Mouse (Mus musculus) kidney, embryonic 14.5 days (tissue): ENCODE results near the gene Lzts2. TPM values are rescaled to one million over a fixed set of nuclear protein-coding genes. Genes with fewer than 3 reads are reported as not detected.

Source experiments
- ATAC-seq: fragments of 200-750 bp; cut with Nextera tagmentation; 2 replicates; pipeline ENCODE4 v1.8.0; 2017; ENCODE audit warnings: moderate number of reproducible peaks, mild to moderate bottlenecking, moderate TSS enrichment, moderate library complexity; ENCODE audit not compliant: low FRiP score, low TSS enrichment
- H3K27ac ChIP-seq: fragments of 300-500 bp; sonication (generic); 2 replicates; pipeline ENCODE4 v1.5.1; 2014; ENCODE audit warnings: low read depth, mild to moderate bottlenecking, low read length, moderate library complexity, mixed read lengths
- H3K27me3 ChIP-seq: fragments of 300-500 bp; sonication (generic); 2 replicates; pipeline ENCODE4 v1.6.1; 2014; ENCODE audit warnings: mild to moderate bottlenecking, low read length; ENCODE audit not compliant: control insufficient read depth, insufficient read depth
- H3K36me3 ChIP-seq: fragments of 300-500 bp; sonication (generic); 2 replicates; pipeline ENCODE4 v1.6.1; 2014; ENCODE audit warnings: low read length, mixed read lengths; ENCODE audit not compliant: control insufficient read depth, insufficient read depth
- H3K4me1 ChIP-seq: fragments of 300-500 bp; sonication (generic); 2 replicates; pipeline ENCODE4 v1.6.1; 2014; ENCODE audit warnings: low read length, mixed read lengths; ENCODE audit not compliant: control insufficient read depth, insufficient read depth
- H3K4me2 ChIP-seq: fragments of 300-500 bp; sonication (generic); replicated peaks from 2 replicates; pipeline ENCODE4 v1.6.1; 2014; ENCODE audit warnings: low read depth, mild to moderate bottlenecking, low read length
- H3K4me3 ChIP-seq: fragments of 300-500 bp; sonication (generic); 2 replicates; pipeline ENCODE4 v1.5.1; 2014; ENCODE audit warnings: mild to moderate bottlenecking, low read length
- H3K9ac ChIP-seq: fragments of 300-500 bp; sonication (generic); 2 replicates; pipeline ENCODE4 v1.6.1; 2014; ENCODE audit warnings: low read depth, mild to moderate bottlenecking, low read length, moderate library complexity
- H3K9me3 ChIP-seq: fragments of 300-500 bp; sonication (generic); 2 replicates; pipeline ENCODE4 v1.6.1; 2016; ENCODE audit warnings: low read length; ENCODE audit not compliant: control insufficient read depth
- WGBS: fragments of 180-500 bp; shearing (Covaris S2); extraction: QIAGEN DNeasy Blood & Tissue Kit; methylation state at CpG from one replicate; pipeline ENCODE4 v1.1.7; 2014; 5-methylcytosine and 5-hydroxymethylcytosine counted together
- polyA plus RNA-seq: library from polyadenylated mRNA; unstranded; fragments of >200 nt; fragmentation: Nextera tagmentation; extraction: Ambion mirVana; gene quantifications from 2 replicates; pipeline ENCODE4 v1.2.1, GENCODE M21; 2014

The Lzts2 gene
- polyA plus RNA-seq, 1 experiment from 2014 or later = 68.2 TPM

DNA sequence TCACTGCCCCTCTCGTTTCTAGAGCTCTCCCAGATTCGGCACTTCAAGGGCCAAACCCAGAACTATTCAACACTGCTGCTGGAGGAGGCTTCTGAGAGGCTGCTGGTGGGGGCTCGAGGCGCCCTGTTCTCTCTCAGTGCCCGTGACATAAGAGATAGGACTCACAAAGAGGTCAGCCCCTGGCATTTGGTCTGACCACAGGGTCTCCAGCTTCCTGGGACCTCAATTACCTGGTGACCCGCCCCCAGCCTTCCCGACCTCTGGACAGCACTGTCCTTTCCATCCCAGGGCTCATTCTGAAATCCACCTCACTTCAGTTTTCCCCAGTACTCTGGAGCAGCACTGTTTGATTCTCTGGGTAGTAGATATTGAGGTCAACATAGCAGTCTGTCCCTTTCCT, 21.5 kb upstream of the Lzts2 start:
- peaks cover 37% of the 10 kb centered on the region for H3K4me1 ChIP-seq
- no peaks in the 10 kb centered on the region for H3K9me3 ChIP-seq
- ATAC-seq = no peak
- no peak overlapping the region for H3K9ac ChIP-seq
- H3K4me3 ChIP-seq = no peak overlapping the region
- H3K27me3 ChIP-seq = no peaks in the 10 kb centered on the region
- H3K27ac ChIP-seq = no peak overlapping the region
- no peak overlapping the region for H3K4me2 ChIP-seq
- H3K36me3 ChIP-seq = peaks cover 13% of the 10 kb centered on the region; the same call in 1 of the 2 replicates
- 54% methylated on average over 7 of the region's 7 CpGs for WGBS

DNA sequence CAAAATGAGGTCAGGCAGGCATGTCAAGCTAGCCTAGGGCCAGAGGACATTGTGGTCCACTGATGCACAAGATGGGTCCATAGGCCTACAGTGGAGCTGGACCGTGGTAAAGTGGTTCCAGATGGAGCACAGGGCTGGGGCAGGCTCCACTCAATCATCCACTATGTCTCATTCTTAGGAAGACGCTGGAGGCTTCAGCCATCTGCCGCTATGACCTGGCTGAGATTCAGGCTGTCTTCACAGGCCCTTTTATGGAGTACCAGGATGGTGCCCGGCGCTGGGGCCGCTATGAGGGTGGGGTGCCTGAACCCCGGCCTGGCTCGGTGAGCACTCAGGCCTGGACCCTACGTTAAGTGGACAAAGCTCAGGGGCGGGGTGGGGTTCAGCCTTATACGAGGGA, 16.4 kb upstream of the Lzts2 start:
- H3K27me3 ChIP-seq = no peaks in the 10 kb centered on the region
- no peak overlapping the region for H3K27ac ChIP-seq

DNA sequence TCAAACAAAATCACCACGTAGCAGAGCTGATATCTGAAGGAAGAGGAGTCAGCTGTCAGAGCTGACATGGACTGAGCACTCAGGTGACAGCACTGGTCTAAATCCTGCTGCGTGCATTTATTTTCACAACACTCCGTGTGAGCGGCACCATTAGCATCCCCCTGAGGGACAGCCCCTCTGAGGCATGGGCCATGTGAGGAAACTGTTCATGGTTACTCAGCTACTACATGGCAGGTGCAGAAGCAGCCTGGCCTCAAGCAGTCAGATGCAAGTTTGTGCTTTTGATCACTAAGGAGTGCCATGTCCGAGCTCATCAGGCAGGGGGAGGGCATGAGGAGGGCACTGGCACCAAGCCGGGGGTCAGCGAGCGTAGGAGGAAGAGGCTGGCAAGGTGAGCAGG, 14.6 kb upstream of the Lzts2 start:
- 84% methylated on average over 8 of the region's 8 CpGs for WGBS
- Histone ChIP-seq H3K27me3 (no peaks in the 10 kb centered on the region), H3K9me3 (no peaks in the 10 kb centered on the region), H3K4me3 (no peak overlapping the region), H3K4me1 (no peaks in the 10 kb centered on the region), H3K4me2 (no peak overlapping the region), H3K9ac (no peak overlapping the region), H3K27ac (no peak overlapping the region), H3K36me3 (peaks cover 51% of the 10 kb centered on the region)
- ATAC-seq = no peak

More for the DNA sequence above, 16.4 kb upstream of the Lzts2 start:
- Histone ChIP-seq H3K4me3 (no peak overlapping the region), H3K9ac (no peak overlapping the region), H3K36me3 (peaks cover 34% of the 10 kb centered on the region; the same call in 1 of the 2 replicates), H3K4me2 (no peak overlapping the region), H3K4me1 (no peaks in the 10 kb centered on the region), H3K9me3 (no peaks in the 10 kb centered on the region)
- no peak for ATAC-seq
- 90% methylated on average over 11 of the region's 11 CpGs for WGBS

DNA sequence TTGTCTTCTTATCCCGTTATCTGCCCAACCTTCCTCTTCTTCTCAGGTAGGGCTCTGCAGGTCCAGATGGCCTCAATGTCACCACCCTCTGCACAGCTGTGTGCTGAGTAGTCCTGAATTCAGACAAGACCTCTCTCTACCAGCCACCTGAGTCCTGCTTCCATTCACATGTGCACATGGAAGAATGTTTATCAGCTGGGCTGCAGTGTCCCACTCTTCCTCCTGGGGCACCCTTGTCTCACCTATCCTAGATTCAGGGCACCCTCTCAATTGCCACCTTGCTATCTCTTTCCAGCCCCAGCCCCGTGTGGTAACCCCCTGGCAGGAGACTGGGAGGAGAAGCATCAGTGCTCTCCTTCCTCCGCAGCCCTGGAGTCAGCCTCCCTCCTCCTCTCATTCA, 11.9 kb upstream of the Lzts2 start:
- Histone ChIP-seq H3K9ac (no peak overlapping the region), H3K4me2 (no peak overlapping the region), H3K27me3 (no peaks in the 10 kb centered on the region), H3K9me3 (no peaks in the 10 kb centered on the region), H3K27ac (no peak overlapping the region), H3K36me3 (peaks cover 52% of the 10 kb centered on the region), H3K4me3 (no peak overlapping the region), H3K4me1 (peaks cover 14% of the 10 kb centered on the region)
- WGBS = 71% methylated on average over 3 of the region's 3 CpGs
- no peak for ATAC-seq

DNA sequence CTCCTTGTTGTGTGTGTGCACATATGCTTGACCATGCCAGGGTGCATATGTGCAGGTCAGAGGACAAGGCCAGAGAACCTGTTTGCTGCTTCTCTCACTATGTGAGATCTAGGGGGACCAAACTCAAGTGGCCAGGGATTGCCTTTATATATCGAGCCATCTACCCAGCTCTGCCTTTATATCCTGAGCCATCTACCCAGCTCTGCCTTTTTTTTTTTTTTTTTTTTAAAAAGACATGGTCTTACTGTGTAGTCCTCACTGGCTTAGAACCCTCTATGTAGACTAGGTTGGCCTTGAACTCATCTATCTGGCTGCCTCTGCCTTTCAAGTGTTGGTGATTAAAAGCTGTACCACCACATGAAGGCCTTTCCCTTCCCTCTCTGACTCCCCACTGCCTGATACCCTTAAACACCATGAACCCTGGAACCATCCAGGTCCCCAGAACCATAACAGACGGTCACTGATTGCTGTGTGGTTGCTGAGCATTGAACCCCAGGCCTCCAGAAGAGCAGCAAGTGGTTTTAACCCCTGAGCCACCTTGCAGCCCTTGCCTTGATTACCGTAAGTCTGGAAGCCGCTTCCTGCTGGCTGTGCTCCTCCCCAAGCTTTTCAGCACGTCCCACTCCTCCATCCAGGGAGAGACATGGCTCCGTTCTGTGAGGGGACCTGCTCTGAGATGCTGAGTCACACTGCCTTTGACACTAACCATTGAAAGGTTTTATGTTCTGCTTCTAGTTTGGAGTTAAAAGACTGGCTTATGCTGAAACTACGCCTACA, 10.3 kb upstream of the Lzts2 start:
- H3K27me3 ChIP-seq = no peaks in the 10 kb centered on the region
- H3K9me3 ChIP-seq = no peaks in the 10 kb centered on the region
- H3K9ac ChIP-seq = no peak overlapping the region
- H3K27ac ChIP-seq = no peak overlapping the region
- 87% methylated on average over 7 of the region's 7 CpGs for WGBS
- H3K36me3 ChIP-seq = peaks cover 49% of the 10 kb centered on the region
- H3K4me2 ChIP-seq = no peak overlapping the region
- peaks cover 18% of the 10 kb centered on the region for H3K4me1 ChIP-seq
- H3K4me3 ChIP-seq = no peak overlapping the region
- no peak for ATAC-seq

DNA sequence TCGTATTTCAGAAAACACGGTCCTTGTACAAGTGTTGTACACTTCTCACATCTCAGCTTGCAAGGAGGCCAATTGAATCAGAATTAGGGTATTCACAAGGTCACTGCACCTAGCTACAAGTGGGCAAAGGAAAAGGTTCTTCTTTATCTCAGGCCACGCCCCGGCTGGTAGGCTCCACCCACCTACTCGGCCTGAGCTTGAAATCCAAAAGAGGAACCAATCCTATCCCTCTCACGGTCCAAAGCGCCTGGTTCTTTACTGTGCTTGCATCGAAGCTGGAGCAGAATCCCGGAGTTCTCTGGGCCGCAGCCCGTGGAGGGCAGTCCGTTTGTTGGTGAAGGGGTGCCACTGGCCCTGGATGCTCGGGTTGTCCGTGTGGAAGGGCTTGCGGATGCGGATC, 8.8 kb upstream of the Lzts2 start, which contains the start of gene Twnk:
Gene Twnk (plus strand): TSS at position 220 of the 400 bp plus-strand sequence.
- Histone ChIP-seq H3K4me2 (peak within 1 kb of the TSS; percentile 91), H3K9ac (peak within 1 kb of the TSS; percentile 80), H3K9me3 (no peaks in the 10 kb centered on the region), H3K27me3 (no peaks in the 10 kb centered on the region), H3K27ac (peak within 1 kb of the TSS; percentile 83), H3K4me3 (peak within 1 kb of the TSS; percentile 97), H3K36me3 (peaks cover 59% of the 10 kb centered on the region), H3K4me1 (peaks cover 18% of the 10 kb centered on the region)
- ATAC-seq = peak; percentile 17; the same call in 1 of the 2 replicates
- WGBS = 11% methylated on average over 16 of the region's 16 CpGs

DNA sequence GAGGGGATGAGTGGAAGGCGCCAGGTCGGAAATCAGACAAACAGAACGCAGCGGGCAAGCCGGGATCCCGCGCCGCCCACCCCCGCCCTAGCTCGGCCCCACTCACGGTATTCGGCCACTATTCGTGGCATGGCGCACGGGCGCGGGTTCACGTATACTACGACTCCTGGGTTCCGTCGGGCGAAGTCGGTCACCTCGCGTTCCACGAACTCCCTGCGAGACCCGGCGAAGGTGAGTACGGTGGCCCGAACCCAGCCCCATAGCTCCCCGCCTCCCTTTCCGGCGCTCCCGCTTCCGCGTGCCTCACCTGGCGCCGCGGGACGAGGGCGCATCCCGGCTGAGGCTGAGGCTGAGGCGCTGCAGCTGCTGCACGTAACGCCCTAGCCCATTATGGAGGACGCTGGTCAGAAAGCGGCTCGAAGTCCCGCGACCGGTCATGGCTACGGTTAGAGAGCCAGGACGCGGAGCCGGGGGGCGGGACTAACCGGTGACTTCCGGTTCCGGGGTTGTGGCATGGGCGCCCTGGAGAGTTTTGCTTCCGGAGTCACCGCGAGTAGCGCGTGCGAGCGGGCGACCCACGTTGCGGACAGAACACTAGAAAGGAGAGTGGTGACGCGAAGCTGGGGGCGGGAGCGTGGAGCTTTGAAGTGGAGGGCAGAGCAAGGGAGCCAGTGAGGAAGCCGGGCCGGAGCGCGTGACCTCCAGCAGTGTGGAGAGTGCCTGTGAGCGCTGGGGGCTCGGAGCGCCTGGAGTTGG, 8.1 kb upstream of the Lzts2 start, which contains the start of gene Mrpl43:
Gene Mrpl43 (minus strand): TSS at position 486 of the 756 bp plus-strand sequence.
- H3K27me3 ChIP-seq = no peaks in the 10 kb centered on the region
- H3K9me3 ChIP-seq = no peaks in the 10 kb centered on the region
- peak; percentile 88 for ATAC-seq
- peak within 1 kb of the TSS; percentile 83 for H3K27ac ChIP-seq
- H3K4me1 ChIP-seq = peaks cover 18% of the 10 kb centered on the region
- H3K4me2 ChIP-seq = peak within 1 kb of the TSS; percentile 91
- H3K4me3 ChIP-seq = peak within 1 kb of the TSS; percentile 97
- H3K9ac ChIP-seq = peak within 1 kb of the TSS; percentile 80
- 0% methylated on average over 81 of the region's 82 CpGs for WGBS
- peaks cover 62% of the 10 kb centered on the region for H3K36me3 ChIP-seq

DNA sequence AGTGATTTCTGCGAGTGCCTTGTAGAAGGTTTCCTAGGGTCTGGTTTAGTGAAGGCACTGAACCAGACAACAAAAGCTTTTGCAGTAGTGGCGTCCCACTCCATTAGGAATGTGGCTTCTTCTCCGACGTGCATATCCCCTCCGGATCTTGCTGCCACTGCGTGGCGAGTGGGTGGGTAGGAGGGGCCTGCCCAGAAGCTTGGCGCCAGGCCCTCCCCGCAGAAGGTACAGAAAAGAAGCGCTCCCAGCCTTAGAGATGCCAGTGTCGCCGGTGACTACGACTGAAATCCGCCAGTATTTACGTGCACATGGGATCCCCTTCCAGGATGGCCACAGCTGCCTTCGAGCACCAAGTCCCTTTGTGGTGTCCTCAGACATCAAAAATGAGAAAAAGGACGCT, 7.2 kb upstream of the Lzts2 start:
- 42% methylated on average over 17 of the region's 17 CpGs for WGBS
- Histone ChIP-seq H3K27me3 (no peaks in the 10 kb centered on the region), H3K36me3 (peaks cover 66% of the 10 kb centered on the region), H3K4me3 (peak overlapping the region; percentile 97), H3K9me3 (no peaks in the 10 kb centered on the region), H3K9ac (peak overlapping the region; percentile 80; the same call in 1 of the 2 replicates), H3K4me2 (peak overlapping the region; percentile 91), H3K27ac (peak overlapping the region; percentile 83), H3K4me1 (peaks cover 18% of the 10 kb centered on the region)
- no peak for ATAC-seq
